Mouse (Mus musculus) brain, embryonic 14.5 days (tissue): ENCODE data around the gene Six4. TPM values are rescaled to one million over a fixed set of nuclear protein-coding genes. Genes with fewer than 3 reads are reported as not detected.
"Not testable (repeated sequence)": the region's sequence is repeated elsewhere in the genome, so short reads cannot be mapped to it uniquely, and the experiment has no call there.

Source experiments
- DNase-seq: peaks from one replicate; pipeline ENCODE4 v3.0.0-alpha.2; 2011; ENCODE audit warnings: low read depth
- CTCF ChIP-seq: fragments of 200-500 bp; IDR thresholded peaks from 2 replicates; pipeline ENCODE4 v1.5.1; 2012; ENCODE audit warnings: inconsistent platforms, mild to moderate bottlenecking, moderate library complexity, borderline replicate concordance; ENCODE audit not compliant: insufficient read depth, insufficient read length; ENCODE audit errors: extremely low read depth
- POLR2A ChIP-seq: fragments of 200-500 bp; IDR thresholded peaks from 2 replicates; pipeline ENCODE4 v1.6.1; 2012; ENCODE audit warnings: mild to moderate bottlenecking, inconsistent platforms, borderline replicate concordance; ENCODE audit not compliant: poor library complexity, insufficient read depth, insufficient read length, severe bottlenecking; ENCODE audit errors: extremely low read depth
- polyA plus RNA-seq: library from polyadenylated mRNA; depleted of rRNA; stranded (reverse); fragments of >200 nt; gene quantifications from 2 replicates; pipeline ENCODE4 v1.2.3, GENCODE M21; 2012

The Six4 gene
- polyA plus RNA-seq, 1 experiment = 0.75 TPM

- no peak for TF ChIP-seq POLR2A
- TF ChIP-seq CTCF = no peak
- no peak for DNase-seq
Measured at GRCm38 (mm10) chr12:73087086-73087485, 26.2 kb downstream of the Six4 start.

GRCm38 (mm10) chr12:73085739-73086630 is 27.3 kb downstream of the Six4 start:
- no peak for DNase-seq
- TF ChIP-seq POLR2A = no peak

GRCm38 (mm10) chr12:73083773-73084172 is 29.5 kb downstream of the Six4 start:
- DNase-seq = no peak
- TF ChIP-seq CTCF (no peak), POLR2A (no peak)

- not testable (repeated sequence) for DNase-seq
Measured at GRCm38 (mm10) chr12:73081828-73082227, 31.4 kb downstream of the Six4 start.

GRCm38 (mm10) chr12:73060805-73061410 is 52.3 kb downstream of the Six4 start:
- DNase-seq = peak; percentile 7
- TF ChIP-seq POLR2A = no peak
- TF ChIP-seq CTCF = no peak

- no peak for TF ChIP-seq CTCF
- no peak for TF ChIP-seq POLR2A
- DNase-seq = no peak
Measured at GRCm38 (mm10) chr12:73057492-73057891, 55.8 kb downstream of the Six4 start.

- DNase-seq = no peak
- TF ChIP-seq POLR2A = no peak
- TF ChIP-seq CTCF = no peak
Measured at GRCm38 (mm10) chr12:73055451-73055850, 57.8 kb downstream of the Six4 start.

- TF ChIP-seq POLR2A = no peak
- DNase-seq = peak; percentile 14
Measured at GRCm38 (mm10) chr12:73054576-73055185, 58.6 kb downstream of the Six4 start.

- TF ChIP-seq CTCF = 0 out of 2 replicates have a peak, but pooled peaks have one; percentile 5
- no peak for TF ChIP-seq POLR2A
- peak; percentile 61 for DNase-seq
Measured at GRCm38 (mm10) chr12:73053668-73054241, 59.5 kb downstream of the Six4 start, which contains the start of gene Six1. Gene Six1 (minus strand): TSS chr12:73053887.

- no peak for TF ChIP-seq POLR2A
- TF ChIP-seq CTCF = no peak
- DNase-seq = peak; percentile 53
Measured at GRCm38 (mm10) chr12:73052651-73053591, 60.3 kb downstream of the Six4 start.
